Mouse (Mus musculus) liver, postnatal 0 days (tissue): ENCODE measurements around the gene Sall1. TPM values are rescaled to one million over a fixed set of nuclear protein-coding genes. Genes with fewer than 3 reads are reported as not detected.

Experiments
- ATAC-seq: fragments of 200-750 bp; cut with Nextera tagmentation; 2 replicates; pipeline ENCODE4 v1.8.0; 2017; ENCODE audit warnings: mild to moderate bottlenecking, moderate library complexity
- DNase-seq: peaks from one replicate; pipeline ENCODE4 v3.0.0-alpha.2; 2016
- H3K27ac ChIP-seq: fragments of 300-500 bp; sonication (generic); 2 replicates; pipeline ENCODE4 v1.5.1; 2014; ENCODE audit warnings: antibody characterized with exemption, moderate library complexity, mild to moderate bottlenecking, low read depth
- H3K27me3 ChIP-seq: fragments of 300-500 bp; sonication (generic); 2 replicates; pipeline ENCODE4 v1.6.1; 2014; ENCODE audit warnings: low read length, control low read depth, mixed read lengths; ENCODE audit not compliant: insufficient read depth
- H3K36me3 ChIP-seq: fragments of 300-500 bp; sonication (generic); replicated peaks from 2 replicates; pipeline ENCODE4 v1.6.1; 2014; ENCODE audit warnings: mild to moderate bottlenecking, control low read depth, low read length, moderate library complexity, mixed read lengths; ENCODE audit not compliant: insufficient read depth
- H3K4me1 ChIP-seq: fragments of 300-500 bp; sonication (generic); 2 replicates; pipeline ENCODE4 v1.6.1; 2014; ENCODE audit warnings: antibody characterized with exemption, mild to moderate bottlenecking, control low read depth; ENCODE audit not compliant: insufficient read depth
- H3K4me2 ChIP-seq: fragments of 300-500 bp; sonication (generic); 2 replicates; pipeline ENCODE4 v1.6.1; 2014; ENCODE audit warnings: low read depth, mild to moderate bottlenecking, low read length, moderate library complexity, mixed read lengths
- H3K4me3 ChIP-seq: fragments of 300-500 bp; sonication (generic); 2 replicates; pipeline ENCODE4 v1.5.1; 2014; ENCODE audit warnings: low read depth, low read length
- H3K9ac ChIP-seq: fragments of 300-500 bp; sonication (generic); replicated peaks from 2 replicates; pipeline ENCODE4 v1.6.1; 2014; ENCODE audit warnings: mild to moderate bottlenecking, moderate library complexity
- H3K9me3 ChIP-seq: fragments of 300-500 bp; sonication (generic); 2 replicates; pipeline ENCODE4 v1.6.1; 2016; ENCODE audit warnings: mild to moderate bottlenecking, control low read depth, low read length, mixed read lengths
- CTCF ChIP-seq: sonication (generic); IDR thresholded peaks from 2 replicates; pipeline ENCODE4 v1.5.1; 2016; ENCODE audit warnings: antibody characterized with exemption, low read depth
- EP300 ChIP-seq: IDR thresholded peaks from 2 replicates; pipeline ENCODE4 v1.6.1; 2016; ENCODE audit warnings: antibody characterized with exemption, low read depth, mild to moderate bottlenecking
- WGBS: fragments of 180-500 bp; shearing (Covaris S2); extraction: QIAGEN DNeasy Blood & Tissue Kit; methylation state at CpG from one replicate; pipeline ENCODE4 v1.1.7; 2014; ENCODE audit not compliant: insufficient replicate concordance; 5-methylcytosine and 5-hydroxymethylcytosine counted together
- polyA plus RNA-seq: library from polyadenylated mRNA; unstranded; fragments of >200 nt; fragmentation: Nextera tagmentation; extraction: Ambion mirVana; gene quantifications from 2 replicates; pipeline ENCODE4 v1.2.1, GENCODE M21; 2015

Sall1 gene
- polyA plus RNA-seq, 1 experiment from 2014 or later, result 3.9 TPM

GRCm38 (mm10) chr8:89060717-89061116 is 16.8 kb upstream of the Sall1 start:
- H3K9me3 ChIP-seq, result no peaks in the 10 kb centered on the region
- H3K36me3 ChIP-seq, result no peaks in the 10 kb centered on the region
- no peak for TF ChIP-seq EP300
- no peak for TF ChIP-seq CTCF
- H3K27me3 ChIP-seq, result no peaks in the 10 kb centered on the region
- no peak overlapping the region for H3K4me2 ChIP-seq
- ATAC-seq (no peak), DNase-seq (no peak)
- no peak overlapping the region for H3K9ac ChIP-seq
- H3K27ac ChIP-seq, result no peak overlapping the region
- H3K4me3 ChIP-seq, result no peak overlapping the region
- WGBS, result 80% methylated on average over 8 of the region's 8 CpGs
- 0 out of 2 replicates have a peak, but pooled peaks cover 3% of the 10 kb centered on the region for H3K4me1 ChIP-seq

GRCm38 (mm10) chr8:89059507-89059906 is 15.5 kb upstream of the Sall1 start:
- WGBS, result 58% methylated on average over 6 of the region's 6 CpGs
- H3K9ac ChIP-seq, result no peak overlapping the region
- ATAC-seq, result no peak
- H3K4me1 ChIP-seq, result 0 out of 2 replicates have a peak, but pooled peaks cover 3% of the 10 kb centered on the region
- H3K4me3 ChIP-seq, result no peak overlapping the region
- no peak for DNase-seq
- no peaks in the 10 kb centered on the region for H3K27me3 ChIP-seq
- H3K36me3 ChIP-seq, result no peaks in the 10 kb centered on the region
- no peak overlapping the region for H3K4me2 ChIP-seq
- no peak for TF ChIP-seq EP300
- no peak for TF ChIP-seq CTCF
- H3K27ac ChIP-seq, result no peak overlapping the region
- H3K9me3 ChIP-seq, result no peaks in the 10 kb centered on the region

GRCm38 (mm10) chr8:89052880-89053279 is 8.9 kb upstream of the Sall1 start:
- ATAC-seq, result no peak
- 79% methylated on average over 7 of the region's 7 CpGs for WGBS

GRCm38 (mm10) chr8:89046639-89047348 is 2.8 kb upstream of the Sall1 start:
- ATAC-seq, result no peak
- Histone ChIP-seq H3K4me3 (no peak overlapping the region), H3K9me3 (no peaks in the 10 kb centered on the region)

More at GRCm38 (mm10) chr8:89052880-89053279, 8.9 kb upstream of the Sall1 start:
- Histone ChIP-seq H3K27ac (no peak overlapping the region), H3K9ac (no peak overlapping the region), H3K9me3 (no peaks in the 10 kb centered on the region), H3K4me2 (no peak overlapping the region), H3K4me1 (0 out of 2 replicates have a peak, but pooled peaks cover 3% of the 10 kb centered on the region), H3K36me3 (no peaks in the 10 kb centered on the region), H3K4me3 (no peak overlapping the region), H3K27me3 (no peaks in the 10 kb centered on the region; the same call in 1 of the 2 replicates)
- no peak for DNase-seq
- TF ChIP-seq EP300 (no peak), CTCF (no peak)

GRCm38 (mm10) chr8:89046226-89046625 is 2.3 kb upstream of the Sall1 start:
- H3K9me3 ChIP-seq, result no peaks in the 10 kb centered on the region
- DNase-seq (peak; percentile 64), ATAC-seq (no peak)
- H3K27me3 ChIP-seq, result peaks cover 65% of the 10 kb centered on the region
- peak overlapping the region; percentile 66 for H3K4me2 ChIP-seq
- H3K27ac ChIP-seq, result peak overlapping the region; percentile 69
- H3K9ac ChIP-seq, result no peak overlapping the region; the same call in 1 of the 2 replicates
- peak overlapping the region; percentile 25; the same call in 1 of the 2 replicates for H3K4me3 ChIP-seq
- TF ChIP-seq CTCF (no peak), EP300 (no peak)
- under 1% methylated on average over 14 of the region's 15 CpGs for WGBS
- no peaks in the 10 kb centered on the region for H3K36me3 ChIP-seq
- no peaks in the 10 kb centered on the region for H3K4me1 ChIP-seq

More at GRCm38 (mm10) chr8:89046639-89047348, 2.8 kb upstream of the Sall1 start:
- Histone ChIP-seq H3K27me3 (peaks cover 59% of the 10 kb centered on the region), H3K9ac (no peak overlapping the region), H3K4me2 (peak overlapping the region; percentile 66), H3K36me3 (no peaks in the 10 kb centered on the region), H3K4me1 (no peaks in the 10 kb centered on the region), H3K27ac (no peak overlapping the region)
- no peak for TF ChIP-seq CTCF
- TF ChIP-seq EP300, result no peak
- 8% methylated on average over 26 of the region's 26 CpGs for WGBS
- no peak for DNase-seq

GRCm38 (mm10) chr8:89045726-89046125 is 1.8 kb upstream of the Sall1 start:
- DNase-seq, result no peak
- Histone ChIP-seq H3K27me3 (peaks cover 70% of the 10 kb centered on the region), H3K9ac (no peak overlapping the region; the same call in 1 of the 2 replicates), H3K27ac (peak overlapping the region; percentile 69; the same call in 1 of the 2 replicates), H3K4me2 (peak overlapping the region; percentile 66), H3K4me3 (peak overlapping the region; percentile 57), H3K9me3 (no peaks in the 10 kb centered on the region), H3K4me1 (no peaks in the 10 kb centered on the region), H3K36me3 (no peaks in the 10 kb centered on the region)
- WGBS, result 4% methylated on average over 17 of the region's 17 CpGs
- ATAC-seq, result no peak
- TF ChIP-seq CTCF (no peak), EP300 (no peak)
